Mouse (Mus musculus): ENCODE results near the gene Mfge8. TPM values are rescaled to one million over a fixed set of nuclear protein-coding genes. Genes with fewer than 3 reads are reported as not detected.

The Mfge8 gene
- total RNA-seq, 2 experiments from 2014 or later = 6.2 to 13.3 TPM

GRCm38 (mm10) chr7:79133391-79133790, 15.5 kb downstream of the Mfge8 start:
- ATAC-seq (replicated peaks; ENCODE audit: low FRiP score, low TSS enrichment, poor library complexity, severe bottlenecking) = no peak

- no peak for ATAC-seq (replicated peaks; ENCODE audit: low FRiP score, low TSS enrichment, poor library complexity, severe bottlenecking)
Measured at GRCm38 (mm10) chr7:79130843-79131444, 17.9 kb downstream of the Mfge8 start, which contains the start of gene Hapln3. Gene Hapln3, minus strand, starts transcription at chr7:79131018.

GRCm38 (mm10) chr7:79130385-79130784, 18.5 kb downstream of the Mfge8 start:
- ATAC-seq (replicated peaks; ENCODE audit: low FRiP score, low TSS enrichment, poor library complexity, severe bottlenecking) = no peak

GRCm38 (mm10) chr7:79129883-79130282, 19.0 kb downstream of the Mfge8 start:
- no peak for ATAC-seq (replicated peaks; ENCODE audit: low FRiP score, low TSS enrichment, poor library complexity, severe bottlenecking)

GRCm38 (mm10) chr7:79123465-79123864, 25.4 kb downstream of the Mfge8 start:
- no peak for ATAC-seq (replicated peaks; ENCODE audit: low FRiP score, low TSS enrichment, poor library complexity, severe bottlenecking)

GRCm38 (mm10) chr7:79113848-79114247, 35.0 kb downstream of the Mfge8 start:
- no peak for ATAC-seq (replicated peaks; ENCODE audit: low FRiP score, low TSS enrichment, poor library complexity, severe bottlenecking)

- no peak for ATAC-seq (replicated peaks; ENCODE audit: low FRiP score, low TSS enrichment, poor library complexity, severe bottlenecking)
Measured at GRCm38 (mm10) chr7:79096492-79096891, 52.4 kb downstream of the Mfge8 start.

GRCm38 (mm10) chr7:79089111-79089510, 59.7 kb downstream of the Mfge8 start:
- no peak for ATAC-seq (replicated peaks; ENCODE audit: low FRiP score, low TSS enrichment, poor library complexity, severe bottlenecking)

Other genes starting within 250 kb of the Mfge8 start
- gene Isg20, start 235.6 kb downstream of the Mfge8 start, total RNA-seq (2014; fragmentation: Nextera tagmentation) = 140 and 149 TPM in 2 replicates
- gene Isg20, start 235.6 kb downstream of the Mfge8 start, total RNA-seq (2017) = 46.2 and 54.5 TPM in 2 replicates
- gene Acan, start 95.6 kb downstream of the Mfge8 start, total RNA-seq (2014; fragmentation: Nextera tagmentation) = not detected in 2 replicates
- not detected in 2 replicates for gene Acan, start 95.6 kb downstream of the Mfge8 start, total RNA-seq (2017)
- not detected in 2 replicates for gene Hapln3, start 18.0 kb downstream of the Mfge8 start, total RNA-seq (2014; fragmentation: Nextera tagmentation)
- not detected in 2 replicates for gene Hapln3, start 18.0 kb downstream of the Mfge8 start, total RNA-seq (2017)
- gene Abhd2, start 124.1 kb upstream of the Mfge8 start, total RNA-seq (2014; fragmentation: Nextera tagmentation) = 23.6 and 25.4 TPM in 2 replicates
- gene Abhd2, start 124.1 kb upstream of the Mfge8 start, total RNA-seq (2017) = 13.0 and 13.9 TPM in 2 replicates
- 1.9 TPM in 1 of 2 replicates, not detected in the other for gene Rlbp1, start 238.0 kb upstream of the Mfge8 start, total RNA-seq (2014; fragmentation: Nextera tagmentation)
- not detected in 2 replicates for gene Rlbp1, start 238.0 kb upstream of the Mfge8 start, total RNA-seq (2017)
- 19.0 and 19.5 TPM in 2 replicates for gene Fanci, start 242.9 kb upstream of the Mfge8 start, total RNA-seq (2014; fragmentation: Nextera tagmentation)
- gene Fanci, start 242.9 kb upstream of the Mfge8 start, total RNA-seq (2017) = 25.3 and 25.6 TPM in 2 replicates